Mouse (Mus musculus) layer of hippocampus, postnatal 25 days (tissue): ENCODE results near the gene Zfp39. TPM values are rescaled to one million over a fixed set of nuclear protein-coding genes. Genes with fewer than 3 reads are reported as not detected.

Experiments used
- DNase-seq, 2 experiments: peaks; one replicate each; pipeline ENCODE4 v3.0.0; 2022; ENCODE audit warnings: mixed read lengths in 2 of 2, low spot score in 1 of 2; ENCODE audit errors: extremely low spot score in 1 of 2
- total RNA-seq, 2 experiments: library from RNA; stranded (reverse); gene quantifications; 2 replicates each; pipeline ENCODE4 v1.2.3; 2021

The Zfp39 gene
- total RNA-seq = 1 to 10 TPM; 9.2 to 9.3 TPM

DNA sequence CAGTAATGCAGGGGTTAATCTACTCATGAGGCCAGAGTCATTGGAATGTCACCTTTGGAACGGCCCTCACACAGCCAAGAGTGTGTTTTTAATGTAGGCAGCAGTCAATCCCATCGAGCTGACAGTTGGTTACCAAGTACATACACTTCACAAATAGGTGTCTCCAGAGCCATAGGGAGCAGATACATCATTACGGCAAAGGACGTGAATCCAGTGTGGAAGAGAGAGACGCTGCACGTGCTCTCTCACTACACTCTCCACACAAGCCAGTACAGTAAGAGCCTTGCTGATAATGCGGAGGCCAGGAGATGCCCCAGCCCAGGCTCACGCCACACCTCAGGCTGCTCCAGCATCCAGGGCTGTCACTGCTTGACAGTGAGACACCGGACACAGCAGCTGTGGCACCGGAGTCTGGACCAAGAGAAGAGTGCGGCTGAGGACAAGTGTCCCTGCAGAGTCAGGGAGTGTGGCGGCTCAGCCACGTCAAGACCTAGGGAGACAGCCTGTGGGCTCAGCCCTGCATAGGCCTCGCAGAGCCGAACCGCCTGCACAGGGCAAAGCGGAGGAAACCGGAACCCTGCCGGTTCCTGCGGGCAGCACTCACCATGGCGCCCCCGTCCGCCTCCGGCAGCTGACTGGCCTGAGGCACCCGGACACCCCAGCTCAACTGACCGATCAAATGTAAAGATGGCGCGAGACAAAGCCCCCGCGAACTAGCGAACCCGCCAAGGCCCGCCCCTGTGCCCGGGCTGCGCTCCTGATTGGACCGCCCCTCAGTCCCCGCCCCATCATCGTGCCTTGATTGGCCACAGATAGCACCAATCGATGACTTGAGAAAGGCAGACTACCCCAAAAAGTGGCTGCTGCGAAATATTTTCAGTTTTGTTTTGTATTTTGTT is at the start of gene Zfp39:
TSS of gene Zfp39 (minus strand) at position 715 of the 899 bp plus-strand sequence.
- DNase-seq = peak; percentile 94 to 96

DNA sequence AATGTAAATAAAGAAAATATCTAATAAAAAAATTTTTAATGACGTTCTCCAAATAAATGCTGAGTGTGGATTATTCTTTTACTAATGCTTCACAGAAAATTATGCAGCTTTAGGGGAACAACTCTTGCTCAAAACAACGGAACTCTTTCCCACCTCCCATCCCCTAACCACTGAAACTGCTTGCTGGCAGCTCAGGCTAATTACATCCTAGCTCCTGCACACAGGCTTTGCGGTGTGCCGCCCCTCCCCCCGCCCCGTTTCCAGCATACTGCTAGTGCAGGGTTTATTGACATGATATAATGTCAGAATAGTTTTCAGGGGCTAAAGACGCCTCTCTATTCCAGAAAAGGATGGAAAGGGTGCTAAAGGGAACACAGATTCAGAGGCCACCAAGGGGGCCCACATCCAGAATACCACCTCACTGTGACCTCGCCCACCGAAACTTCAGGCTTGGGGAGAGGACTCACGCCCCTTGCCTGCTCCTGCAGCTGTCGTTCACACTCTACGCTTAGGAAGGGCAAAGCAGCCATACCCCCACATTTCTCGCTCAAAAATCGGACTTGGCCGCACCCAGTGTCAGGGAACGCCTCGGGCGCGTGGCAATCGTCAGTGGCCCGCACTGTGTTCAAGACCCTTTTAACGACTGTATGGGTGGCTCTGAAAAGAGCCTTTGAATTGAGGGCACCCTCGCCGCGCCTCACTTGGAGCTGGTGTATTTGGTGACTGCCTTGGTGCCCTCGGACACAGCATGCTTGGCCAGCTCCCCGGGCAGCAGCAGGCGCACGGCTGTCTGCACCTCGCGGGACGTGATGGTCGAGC is 49.5 kb upstream of the Zfp39 start:
- no peak for DNase-seq

DNA sequence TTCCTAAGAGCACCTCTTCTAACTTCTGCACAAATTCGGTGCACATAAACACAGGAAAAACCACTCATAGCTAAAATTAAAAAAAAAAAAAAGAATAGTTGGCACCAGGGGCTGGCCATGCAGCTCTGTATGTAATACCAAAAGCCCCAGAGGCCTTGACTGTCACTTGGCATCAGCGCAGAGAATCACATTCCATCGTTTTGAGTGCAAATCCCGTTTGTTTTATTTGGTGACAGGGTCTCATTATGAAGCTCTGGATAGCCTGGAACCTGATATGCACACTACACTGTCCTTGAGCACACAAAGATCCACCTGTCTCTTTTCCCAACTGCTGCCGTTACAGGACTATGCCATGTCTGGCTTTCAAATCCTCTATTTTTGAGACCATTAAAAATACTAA is 47.2 kb upstream of the Zfp39 start:
- DNase-seq = no peak

DNA sequence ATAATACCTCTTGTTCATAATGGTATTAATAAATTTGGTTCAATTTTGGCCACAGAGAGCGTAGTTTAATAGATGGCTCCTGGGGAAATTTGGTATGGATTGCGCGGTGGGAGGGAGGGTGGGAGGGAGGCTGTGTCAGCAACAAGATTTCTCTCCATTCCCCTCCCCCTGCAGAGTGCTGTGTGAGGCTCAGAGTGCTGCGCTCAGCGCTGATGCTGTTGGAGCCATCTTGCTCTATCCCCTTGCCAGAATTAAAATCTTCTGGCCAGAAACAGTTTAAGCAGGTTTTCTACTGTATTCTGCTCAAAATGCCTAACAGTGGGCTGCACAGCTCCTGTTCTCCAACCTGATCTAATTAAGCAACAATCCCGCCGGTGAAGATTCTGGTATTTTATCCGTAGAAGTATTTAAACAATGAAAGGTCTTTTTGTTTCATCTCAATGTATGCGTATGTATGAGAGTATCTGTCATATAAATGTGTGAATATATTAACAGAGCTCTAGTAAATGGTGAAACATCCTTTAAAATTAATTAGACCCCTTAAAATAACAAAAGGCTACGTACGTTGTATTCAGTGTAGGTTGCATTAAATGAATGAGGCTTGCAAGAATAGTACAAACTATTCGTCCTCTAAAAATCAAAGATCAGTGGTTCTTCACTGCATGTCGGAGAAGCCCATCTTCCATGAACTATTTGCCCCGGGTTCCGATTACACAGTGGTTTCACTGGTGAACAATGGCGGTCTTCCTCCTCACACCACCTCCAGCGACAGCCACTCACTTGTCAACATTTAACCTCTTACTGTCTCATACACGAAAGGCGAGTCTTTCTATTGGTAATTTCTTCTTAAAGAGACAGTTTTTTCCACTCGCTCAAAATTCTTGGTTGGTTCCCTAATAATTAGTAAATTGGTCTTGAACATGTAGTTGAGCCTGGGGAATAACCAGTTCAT is 45.7 kb upstream of the Zfp39 start:
- DNase-seq = peak in 1 of 2 experiments; percentile 50

DNA sequence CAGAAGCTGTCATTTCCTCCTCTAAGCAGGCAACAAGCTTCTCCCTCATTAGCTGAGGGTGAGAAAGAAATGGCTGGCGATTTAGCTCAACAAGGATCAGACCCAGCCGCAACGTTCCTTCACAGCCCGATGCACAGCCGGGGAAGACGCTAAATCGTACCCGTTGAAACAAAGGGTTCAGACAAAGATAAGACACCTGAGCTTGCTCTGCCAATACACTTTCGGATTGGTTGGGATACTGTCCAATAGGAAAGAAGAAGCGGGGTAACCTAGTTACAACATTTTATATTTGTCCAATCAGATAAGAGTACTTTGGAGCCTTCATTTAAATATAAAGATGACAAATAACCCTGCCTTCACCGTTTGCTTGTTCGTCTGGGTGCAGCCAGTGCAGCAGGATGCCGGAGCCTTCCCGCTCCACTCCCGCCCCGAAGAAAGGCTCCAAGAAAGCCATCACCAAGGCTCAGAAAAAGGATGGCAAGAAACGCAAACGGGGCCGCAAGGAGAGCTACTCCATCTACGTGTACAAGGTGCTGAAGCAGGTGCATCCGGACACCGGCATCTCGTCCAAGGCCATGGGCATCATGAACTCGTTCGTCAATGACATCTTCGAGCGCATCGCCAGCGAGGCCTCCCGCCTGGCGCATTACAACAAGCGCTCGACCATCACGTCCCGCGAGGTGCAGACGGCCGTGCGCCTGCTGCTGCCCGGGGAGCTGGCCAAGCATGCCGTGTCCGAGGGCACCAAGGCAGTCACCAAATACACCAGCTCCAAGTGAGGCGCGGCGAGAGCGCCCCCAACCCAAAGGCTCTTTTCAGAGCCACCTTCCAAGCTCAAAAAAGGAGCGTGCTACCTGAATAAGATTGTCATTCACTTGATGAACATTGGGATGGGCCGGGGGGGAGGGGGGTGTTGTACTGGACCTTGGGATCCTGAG is 44.8 kb upstream of the Zfp39 start, which contains the start of gene Hist3h2ba:
TSS of gene Hist3h2ba (plus strand) at position 379 of the 938 bp plus-strand sequence.
- DNase-seq = peak; percentile 67 to 68

DNA sequence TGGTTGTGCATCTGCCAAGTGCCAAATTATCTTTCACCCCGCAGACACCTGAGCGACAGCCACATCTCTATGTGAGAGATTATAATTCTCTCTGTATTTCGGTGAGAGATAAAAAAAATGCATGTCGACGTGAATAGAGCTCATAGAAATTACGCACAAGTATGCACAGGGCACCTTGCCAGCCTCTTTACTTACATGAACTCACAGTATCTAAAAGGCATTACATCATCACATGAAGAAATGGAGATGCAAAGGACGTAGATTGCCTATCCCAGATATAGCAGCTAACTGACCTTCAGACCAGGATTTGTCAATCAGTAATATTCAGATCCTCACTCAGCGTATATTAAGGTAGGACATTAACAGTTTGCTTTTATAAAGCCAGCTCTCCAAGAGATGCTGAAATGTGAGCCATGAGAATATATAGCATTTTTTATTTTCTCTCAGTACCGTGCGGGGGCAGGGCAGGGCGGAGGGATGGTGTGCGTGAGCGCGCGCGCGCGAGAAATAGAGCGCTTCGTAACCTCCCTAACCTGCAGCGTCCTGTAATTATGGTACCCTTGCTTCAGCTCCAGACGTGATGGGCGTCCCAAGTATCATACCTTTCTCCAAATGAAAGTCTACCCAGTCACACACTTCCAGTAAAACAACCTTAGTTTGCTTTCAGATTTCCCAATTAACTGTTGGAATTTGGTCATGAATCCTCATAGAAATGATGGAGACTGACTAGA is 43.9 kb upstream of the Zfp39 start:
- peak; percentile 44 to 48 for DNase-seq

DNA sequence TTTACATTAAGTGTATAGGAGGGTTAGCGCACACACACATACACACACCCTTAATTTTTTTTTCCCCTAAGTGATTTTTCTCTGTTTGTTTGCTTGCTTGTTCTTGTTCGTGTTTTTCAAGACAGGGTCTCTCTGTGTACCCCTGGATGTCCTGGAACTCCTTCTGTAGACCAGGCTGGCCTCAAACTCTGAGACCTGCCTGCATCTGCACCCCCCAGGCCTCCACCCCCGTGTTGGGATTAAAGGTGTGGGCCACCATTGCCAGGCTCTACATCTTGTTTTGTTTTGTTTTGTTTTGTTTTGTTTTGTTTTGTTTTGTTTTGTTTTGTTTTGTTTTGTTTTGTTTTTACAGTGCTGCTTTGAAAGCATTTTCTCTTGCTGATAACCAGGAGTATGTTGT is 43.3 kb upstream of the Zfp39 start:
- DNase-seq = no peak

DNA sequence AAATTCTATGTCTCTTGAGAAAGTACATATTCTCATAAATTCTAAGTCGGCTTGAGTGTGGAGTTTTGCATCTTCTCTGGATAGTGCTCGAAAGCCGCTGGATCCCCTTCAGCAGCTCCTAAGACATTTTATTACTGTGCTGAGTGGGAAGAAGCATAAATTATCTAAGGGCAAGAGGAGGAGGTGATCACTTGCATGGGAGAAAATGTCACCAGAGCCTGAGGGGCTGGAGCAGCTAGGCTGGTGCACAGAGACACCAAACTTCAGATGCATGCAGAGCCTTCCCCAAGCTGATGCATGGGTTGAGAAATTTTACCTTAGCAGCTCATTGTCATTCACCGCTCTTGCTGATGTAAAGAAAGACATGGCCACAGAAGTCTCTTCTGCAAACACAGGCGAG is 40.1 kb upstream of the Zfp39 start:
- no peak for DNase-seq

DNA sequence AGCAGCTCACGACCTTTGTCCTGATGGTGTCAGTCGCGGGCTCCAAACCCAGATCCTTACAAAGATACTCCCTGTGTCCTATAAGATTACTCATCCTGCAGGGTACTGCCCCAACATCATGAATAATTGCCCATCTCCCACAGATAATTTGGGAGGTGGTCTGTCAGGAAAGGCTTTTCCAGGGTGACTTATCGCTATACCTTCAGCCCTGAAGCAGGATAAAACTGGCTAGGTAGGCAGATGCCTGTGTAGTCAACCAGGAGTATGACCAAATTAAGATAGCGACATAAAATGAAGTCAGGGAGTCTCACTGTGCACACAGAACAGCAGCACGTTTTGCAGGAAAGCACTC is 35.0 kb upstream of the Zfp39 start:
- no peak for DNase-seq

DNA sequence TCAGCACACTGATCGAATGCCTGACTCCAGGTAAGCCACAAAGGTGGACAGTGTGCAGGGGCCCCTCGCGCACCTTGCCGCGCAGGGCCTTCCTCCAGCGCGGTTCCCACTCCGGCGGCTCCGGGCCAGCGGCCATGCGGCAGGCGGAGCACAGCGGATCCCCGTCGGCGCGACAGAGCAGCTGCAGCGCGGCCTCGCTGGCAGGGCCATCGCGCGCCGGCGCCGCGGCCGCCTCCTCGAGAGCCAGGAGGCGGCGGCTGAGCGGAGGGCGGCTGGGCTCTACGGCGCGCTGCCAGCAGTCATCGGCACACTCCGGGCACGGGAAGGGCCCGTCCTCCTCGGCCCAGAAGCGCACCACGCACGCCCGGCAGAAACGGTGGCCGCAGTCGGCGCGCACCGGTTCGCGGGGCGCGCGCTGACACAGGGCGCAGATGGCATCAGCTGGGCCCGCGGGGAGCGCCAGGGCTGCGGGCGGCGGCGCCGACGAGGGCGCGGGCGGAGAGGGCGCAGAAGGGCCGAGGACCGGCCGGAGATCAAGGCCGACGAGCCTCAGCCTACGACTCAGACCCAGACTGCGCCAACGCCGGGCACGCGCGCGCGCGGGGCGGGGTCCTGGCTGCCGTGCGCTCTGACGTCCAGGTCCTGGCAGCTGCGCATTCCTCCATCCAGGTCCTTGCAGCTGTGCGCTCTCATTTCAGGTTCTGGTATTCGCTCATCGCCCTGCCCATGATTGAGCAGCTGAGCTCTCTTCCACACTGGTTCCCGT is 34.5 kb upstream of the Zfp39 start, which contains the start of gene Rnf187:
TSS of gene Rnf187 (minus strand) at position 595 of the 766 bp plus-strand sequence.
- peak; percentile 85 to 90 for DNase-seq

DNA sequence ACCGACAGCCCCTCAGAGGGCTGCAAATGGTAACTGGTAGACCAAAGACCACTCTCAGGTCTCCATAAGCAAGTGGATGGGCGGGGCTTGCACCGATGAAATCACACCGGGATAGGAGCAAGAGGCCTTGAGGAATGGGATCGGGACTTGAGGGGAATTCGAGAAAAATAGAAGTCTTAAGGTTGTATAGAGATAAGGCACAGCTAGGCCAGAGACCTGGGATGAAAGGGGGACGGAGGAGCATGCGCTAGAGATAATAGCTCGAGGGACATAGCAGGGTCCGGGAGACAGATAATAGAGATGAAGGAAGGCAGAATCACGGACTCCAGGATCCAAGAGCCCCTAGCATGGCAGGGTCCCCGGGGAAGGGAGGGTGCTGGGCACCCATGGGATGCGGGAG is 33.9 kb upstream of the Zfp39 start:
- no peak for DNase-seq

DNA sequence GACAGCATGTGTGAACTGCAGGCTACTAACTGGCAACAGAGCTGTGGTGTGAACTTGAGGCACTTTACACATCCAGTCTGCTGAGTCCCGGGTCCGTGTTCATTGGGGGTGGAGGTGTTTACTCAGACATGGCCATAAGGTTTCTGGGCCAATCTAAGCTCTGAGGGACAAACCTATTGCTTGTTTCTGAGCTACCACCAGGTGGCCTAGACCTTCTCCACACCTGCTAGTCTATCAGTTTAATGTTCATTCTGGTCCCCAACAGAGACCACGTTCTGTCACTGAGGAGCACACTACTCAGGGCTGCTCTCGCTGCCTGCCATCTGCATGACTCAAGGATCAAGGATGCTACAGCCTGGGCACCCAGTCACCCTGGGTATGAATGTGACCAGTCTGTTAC is 27.6 kb upstream of the Zfp39 start:
- no peak for DNase-seq

DNA sequence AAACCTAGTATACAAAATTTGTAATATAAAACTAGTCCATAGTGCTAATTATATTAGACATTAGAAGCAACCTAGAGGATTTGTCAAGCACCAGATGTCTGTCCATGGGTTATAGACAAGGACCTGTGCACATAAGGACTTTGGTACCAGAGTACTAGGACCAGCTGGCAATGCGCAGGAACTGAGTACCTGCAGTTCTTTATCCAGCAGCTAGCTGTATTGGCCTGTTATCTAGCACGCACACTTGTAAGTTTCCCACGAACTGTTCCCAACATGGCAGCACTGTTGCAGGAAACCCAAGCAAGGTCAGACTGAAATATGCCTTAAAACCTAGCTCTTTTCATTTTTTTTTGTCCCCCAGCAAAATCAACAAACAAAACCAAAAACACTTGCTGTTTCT is 26.2 kb upstream of the Zfp39 start:
- DNase-seq = no peak

DNA sequence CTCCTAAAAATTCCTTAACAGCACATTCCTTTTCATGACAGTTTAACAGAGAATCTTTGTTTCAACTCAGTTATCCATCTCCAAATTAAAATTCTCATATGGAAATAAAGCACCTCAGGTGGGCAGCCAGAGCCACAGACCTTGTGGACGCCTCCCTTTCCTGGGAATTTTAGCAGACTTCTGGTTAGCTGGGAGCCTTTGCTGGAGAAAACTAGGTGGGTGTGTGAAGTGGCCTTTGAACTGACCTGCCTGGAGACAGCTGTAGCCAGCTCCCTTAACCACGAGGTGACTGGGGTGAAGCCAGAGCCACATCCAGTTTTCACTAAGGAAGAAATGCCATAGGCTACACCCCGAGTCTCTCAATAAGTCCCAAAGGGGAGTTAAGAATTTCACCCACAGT is 25.6 kb upstream of the Zfp39 start:
- no peak for DNase-seq

DNA sequence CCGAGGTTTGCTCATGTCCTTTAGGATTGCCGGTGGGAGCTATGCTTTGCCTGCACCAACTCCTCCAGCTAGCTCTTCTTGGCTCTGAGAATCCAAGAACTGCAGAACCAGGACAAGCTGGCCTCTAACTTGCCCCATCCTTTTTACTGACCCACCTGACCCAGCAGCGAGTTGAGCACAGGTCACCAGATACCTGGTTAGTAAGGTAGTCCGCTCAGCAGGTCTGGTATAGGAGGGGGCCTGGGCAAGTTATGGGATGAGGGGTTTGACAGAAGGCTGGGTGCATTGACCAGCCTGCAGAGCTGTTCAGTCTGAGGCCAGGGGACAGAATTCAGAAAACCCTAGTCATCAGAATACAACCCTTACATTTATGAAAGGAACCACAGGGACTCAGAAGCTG is 25.0 kb upstream of the Zfp39 start:
- no peak for DNase-seq

DNA sequence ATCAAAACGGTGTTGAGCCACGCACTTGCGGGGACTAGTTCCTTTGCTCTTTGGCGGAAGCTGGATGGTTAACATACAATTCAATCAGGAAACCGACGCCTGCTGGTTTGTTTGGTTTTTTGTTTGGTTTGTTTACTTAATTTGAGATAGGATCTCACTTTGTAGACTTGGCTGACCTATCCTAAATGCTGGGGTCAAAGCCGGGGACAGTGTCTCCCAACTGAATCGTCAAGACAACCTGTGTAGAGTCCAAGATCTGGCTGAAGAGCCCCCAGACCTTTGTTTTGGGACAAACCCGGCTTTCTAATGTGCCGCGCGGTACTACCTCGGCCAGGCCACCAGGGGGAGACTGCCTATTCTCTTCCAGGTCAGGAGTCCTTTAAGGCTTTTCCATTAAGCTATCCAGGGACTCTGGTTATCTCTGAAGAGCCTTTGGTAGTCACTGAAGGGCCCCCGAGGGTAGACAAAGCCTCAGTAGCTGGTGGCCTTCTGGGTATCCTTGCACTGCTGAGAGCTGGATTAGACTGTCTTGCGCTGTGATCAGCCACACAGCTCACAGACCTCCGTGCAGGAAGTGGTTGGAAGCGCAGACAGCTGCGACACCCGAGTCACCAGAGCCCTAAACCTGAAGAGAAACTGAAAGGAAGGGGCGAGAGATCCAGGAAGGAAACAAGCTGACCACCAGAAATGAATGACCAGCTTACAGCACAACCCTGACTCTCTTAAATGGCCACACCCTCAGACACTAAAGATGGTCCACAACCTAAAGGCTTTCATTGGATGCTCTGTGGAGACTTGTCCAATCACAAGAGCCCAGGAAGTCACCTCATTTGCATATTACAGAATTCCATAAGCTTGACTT is 24.0 kb upstream of the Zfp39 start:
- DNase-seq = peak in 1 of 2 experiments; percentile 57

DNA sequence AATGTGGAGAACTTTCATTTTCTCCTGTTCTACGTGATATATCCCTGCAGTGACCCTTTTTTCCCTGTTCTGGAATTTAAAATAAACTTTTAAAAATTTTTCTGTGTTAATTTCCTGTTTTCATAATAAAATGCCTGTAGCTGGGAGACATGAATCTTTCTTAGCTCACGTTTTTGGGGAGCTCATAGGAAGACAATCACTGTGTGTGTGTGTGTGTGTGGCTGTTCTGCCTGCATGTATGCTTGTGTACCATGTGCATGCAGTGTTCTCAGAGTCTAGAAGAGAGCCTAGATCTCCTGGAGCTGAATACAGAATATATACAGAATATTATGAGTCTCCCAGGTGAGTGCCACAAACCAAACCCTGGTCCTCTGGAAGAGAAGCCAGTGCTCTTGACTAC is 23.0 kb upstream of the Zfp39 start:
- no peak for DNase-seq
